Mouse (Mus musculus) embryonic stem cell, embryonic (primary cell): ENCODE measurements around the gene Mmp9.

Experiments
- CTCF ChIA-PET, 4 experiments: fragments of 300-600 bp in 2 of 4; fragments of 350-600 bp in 2 of 4; sonication (Branson Sonifier 250); formaldehyde crosslinking; loops; one replicate each; lab custom pipeline; 2022; ENCODE audit warnings: inconsistent platforms in 2 of 4; lab: Charles Lee
- POLR2A ChIA-PET, 4 experiments: fragments of 300-600 bp in 2 of 4; fragments of 350-600 bp in 2 of 4; sonication (Branson Sonifier 250); formaldehyde crosslinking; loops; one replicate each; lab custom pipeline; 2022; ENCODE audit warnings: antibody characterized with exemption in 4 of 4, inconsistent platforms in 1 of 4; lab: Charles Lee

Gene Mmp9

DNA sequence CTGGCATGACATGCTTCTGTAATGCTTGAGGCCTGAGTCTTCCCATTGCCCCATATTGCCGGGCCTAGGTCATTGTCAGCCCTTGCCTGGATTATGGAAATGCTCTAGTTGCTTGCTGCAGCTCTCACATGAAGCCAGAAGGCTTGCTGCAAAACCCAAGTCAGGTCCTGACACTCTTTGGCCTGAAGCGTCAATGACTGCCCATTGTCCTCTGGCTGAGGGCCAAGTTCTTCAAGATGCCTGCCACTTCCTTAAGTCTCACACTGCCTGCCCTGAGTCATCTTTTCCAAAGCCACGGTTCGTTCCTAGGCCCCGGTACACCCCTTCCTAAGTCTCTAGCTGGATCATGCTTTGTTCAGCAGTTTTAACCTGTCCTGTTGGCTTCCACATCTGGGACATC is 32.1 kb downstream of the Mmp9 start:
- ChIA-PET CTCF (interaction anchor here in 2 of 4 experiments (0.6 to 1.6 kb wide), 2 partner anchors 12 to 39 kb away, joined by 5 to 8 read pairs; partner anchors contain the start of gene Slc12a5 (in 1 of the 2)), POLR2A (interaction anchor here in 1 of 4 experiments (1.1 to 1.2 kb wide), 2 partner anchors 10 to 17 kb away, joined by 3 to 4 read pairs; no protein-coding TSS in a partner anchor)

DNA sequence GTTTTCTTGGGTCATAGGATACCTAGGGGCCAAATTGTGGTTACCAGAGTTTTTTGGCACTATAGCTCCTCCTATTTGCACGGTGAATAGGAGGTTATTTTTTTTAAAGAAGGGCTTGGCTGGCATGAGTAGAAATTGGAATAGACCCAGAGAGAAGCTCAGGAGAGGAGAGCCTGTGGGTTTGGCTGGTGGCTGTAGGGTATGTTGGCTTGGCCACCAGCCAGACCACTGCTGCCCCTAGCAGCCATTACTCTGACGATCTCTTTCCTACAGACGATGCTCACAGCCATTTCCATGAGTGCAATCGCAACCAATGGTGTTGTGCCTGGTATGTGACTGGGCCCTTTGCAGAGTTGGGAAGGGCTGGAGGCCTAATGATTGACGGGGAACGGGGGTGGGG is 35.0 kb downstream of the Mmp9 start:
- CTCF ChIA-PET, result no interaction called here
- POLR2A ChIA-PET, result no interaction called here

DNA sequence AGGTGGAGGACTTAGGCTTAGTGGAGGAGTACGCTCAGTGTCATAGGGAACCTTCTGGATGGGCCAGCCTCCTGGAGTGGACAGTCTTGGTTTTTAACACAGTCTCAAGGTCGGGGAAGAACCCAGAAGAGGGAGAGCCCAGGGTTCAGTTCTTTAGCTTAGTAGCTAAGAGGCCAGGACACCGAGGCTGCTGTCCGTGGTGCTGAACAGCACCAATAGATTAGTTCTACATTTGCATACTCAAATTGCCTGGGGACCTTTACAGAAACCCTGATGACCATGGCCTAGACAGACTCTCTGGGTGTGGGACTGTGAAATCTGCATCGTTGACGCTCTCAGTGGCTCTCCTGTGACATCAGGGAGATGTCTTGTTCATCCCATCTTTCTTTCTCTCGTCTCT is 39.2 kb downstream of the Mmp9 start:
- ChIA-PET CTCF (interaction anchor here in 2 of 4 experiments (0.5 to 1.2 kb wide), 4 partner anchors 11 to 29 kb away, joined by 3 to 6 read pairs (median 4); no protein-coding TSS in a partner anchor), POLR2A (interaction anchor here in 2 of 4 experiments (0.6 to 1.3 kb wide), 9 partner anchors 9 to 394 kb away, joined by 3 to 4 read pairs (median 3); partner anchors contain the start of genes Acot8 (in 1 of the 2), Ncoa5 (in 1 of the 2) and Zswim3 (in 1 of the 2))

DNA sequence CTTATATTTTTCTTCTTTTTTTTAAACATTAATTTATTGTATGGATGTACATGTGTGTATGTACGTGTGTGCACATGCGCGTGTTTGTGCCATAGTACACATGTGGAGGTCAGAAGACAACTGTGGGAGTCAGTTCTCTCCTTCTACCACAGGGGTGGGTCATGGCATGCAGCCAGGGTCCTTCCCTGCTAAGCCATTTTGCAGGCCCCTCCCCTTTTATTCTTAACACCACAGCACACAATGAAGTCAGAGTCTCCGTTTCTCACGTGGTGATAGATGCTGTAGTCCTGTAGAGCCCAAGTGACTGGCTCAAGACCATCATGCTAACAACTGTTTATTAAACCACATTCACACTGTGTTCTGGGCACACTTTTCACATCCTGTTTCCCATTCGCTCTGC is 45.4 kb downstream of the Mmp9 start:
- CTCF ChIA-PET, result no interaction called here
- POLR2A ChIA-PET, result no interaction called here

DNA sequence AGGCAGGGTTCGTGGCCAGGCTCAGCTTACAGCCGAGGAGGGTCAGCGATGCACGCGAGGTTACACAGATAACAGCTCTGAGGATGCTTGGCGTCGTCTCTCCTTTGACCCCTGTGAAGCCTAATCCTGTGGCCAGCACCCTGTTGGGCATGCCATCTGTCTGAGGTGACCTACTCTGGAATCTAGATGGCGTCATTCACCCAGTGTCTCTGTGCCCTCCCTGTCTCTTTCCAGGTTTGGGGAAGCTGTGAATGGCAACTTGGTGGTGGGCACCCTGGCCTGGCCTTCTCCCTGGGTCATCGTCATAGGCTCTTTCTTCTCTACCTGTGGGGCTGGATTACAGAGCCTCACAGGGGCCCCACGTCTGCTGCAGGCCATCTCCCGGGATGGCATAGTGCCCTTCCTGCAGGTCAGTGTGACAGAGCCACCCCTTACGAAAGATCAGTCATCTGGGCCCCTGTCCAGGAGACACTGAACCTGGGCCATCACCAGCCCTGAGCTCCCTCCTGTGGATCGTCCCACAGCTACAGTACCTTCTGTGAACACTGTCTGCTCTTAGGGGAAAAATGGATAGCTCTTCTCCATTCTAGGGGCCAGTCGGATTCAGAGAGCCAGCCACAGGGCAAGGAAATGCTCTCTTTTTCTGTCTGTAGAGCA is 45.9 kb downstream of the Mmp9 start:
- ChIA-PET CTCF (interaction anchor here in 2 of 4 experiments (0.5 to 1.0 kb wide), 3 partner anchors 18 to 591 kb away, joined by 3 read pairs; no protein-coding TSS in a partner anchor), POLR2A (no interaction called here)

DNA sequence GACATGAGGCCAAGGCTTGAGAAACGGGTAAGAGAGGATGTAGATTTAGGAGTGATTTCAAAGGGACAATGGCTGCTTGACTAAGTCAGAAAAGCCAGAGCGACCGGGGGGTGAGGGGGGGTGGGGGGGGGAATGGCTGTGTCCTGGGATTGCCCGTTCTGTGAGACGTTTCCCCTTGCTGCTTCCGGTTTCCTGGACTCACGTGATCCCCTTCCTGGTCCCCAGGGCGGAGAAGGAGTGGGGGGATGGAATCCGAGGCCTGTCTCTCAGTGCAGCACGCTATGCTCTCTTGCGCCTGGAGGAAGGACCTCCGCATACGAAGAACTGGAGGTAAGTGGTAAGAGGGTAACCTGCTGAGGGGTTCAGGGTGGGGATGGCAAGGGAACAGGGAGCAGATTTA is 48.2 kb downstream of the Mmp9 start:
- POLR2A ChIA-PET, result interaction anchor here in 1 of 4 experiments (0.6 kb wide), 1 partner anchor 820 kb away, joined by 4 read pairs; no protein-coding TSS in a partner anchor
- CTCF ChIA-PET, result interaction anchor here in 1 of 4 experiments (0.7 kb wide), 1 partner anchor 27 kb away, joined by 3 read pairs; no protein-coding TSS in a partner anchor

DNA sequence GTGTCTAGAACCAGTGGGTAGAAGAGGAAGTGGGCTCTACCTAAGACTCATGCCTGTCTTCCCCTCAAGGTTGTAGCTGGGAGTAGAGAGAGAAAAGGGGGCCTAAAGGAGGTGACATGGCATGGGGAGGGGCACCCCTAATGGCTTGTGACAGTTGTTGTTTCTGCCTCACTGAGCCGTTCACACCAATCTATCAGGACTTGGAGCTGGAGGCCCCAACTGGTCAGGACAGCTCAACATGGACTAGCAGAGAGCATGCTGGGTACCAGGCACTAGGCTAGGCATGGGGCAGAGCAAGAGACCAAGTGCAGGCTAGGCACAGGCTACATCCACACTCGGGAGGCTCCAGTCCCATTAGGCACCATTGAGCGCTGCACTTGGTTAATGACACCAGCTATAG is 50.5 kb downstream of the Mmp9 start:
- CTCF ChIA-PET, result no interaction called here

DNA sequence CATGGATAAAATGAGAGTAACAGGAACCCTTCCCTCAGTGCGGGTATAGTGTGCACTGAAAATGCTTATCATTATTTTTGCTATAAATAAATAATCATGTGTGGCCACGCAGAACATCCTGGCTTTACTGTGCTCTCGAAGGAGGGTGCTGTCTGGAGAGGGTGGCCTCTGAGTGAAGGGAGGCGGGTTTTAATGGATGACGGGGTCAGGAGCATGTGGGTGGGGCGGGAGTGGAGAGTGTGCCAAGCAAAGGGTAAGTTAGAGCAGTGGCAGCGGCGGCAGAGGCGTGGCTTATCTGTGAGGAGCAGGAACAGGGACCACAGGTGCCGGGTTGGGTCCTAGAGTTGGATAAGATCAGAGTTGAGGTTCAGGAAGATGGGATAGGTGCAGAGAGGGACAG is 51.2 kb downstream of the Mmp9 start:
- CTCF ChIA-PET, result no interaction called here

More for the DNA sequence above, 50.5 kb downstream of the Mmp9 start:
- POLR2A ChIA-PET, result interaction anchor here in 2 of 4 experiments (0.8 to 1.0 kb wide), 2 partner anchors 11 to 44 kb away, joined by 3 read pairs; no protein-coding TSS in a partner anchor

DNA sequence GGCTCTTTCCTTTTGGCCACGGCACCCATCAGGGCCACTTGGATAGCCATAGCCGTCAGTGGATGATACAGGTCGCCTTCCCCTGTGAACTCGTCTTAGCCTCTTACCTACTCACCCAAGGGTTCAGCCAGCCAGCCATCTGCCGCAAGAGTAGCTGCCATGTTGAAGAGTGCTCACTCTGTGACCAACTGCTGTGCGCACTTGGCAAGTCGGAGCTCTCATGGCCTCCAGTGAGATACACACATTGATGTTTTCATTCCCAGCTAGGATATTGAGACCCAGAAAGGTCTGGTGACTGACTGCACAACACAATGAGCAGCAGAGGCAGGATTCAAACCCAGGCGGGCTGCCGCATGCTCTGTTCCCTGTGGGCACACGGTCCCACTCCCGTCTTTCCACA is 53.6 kb downstream of the Mmp9 start:
- ChIA-PET CTCF (interaction anchor here (0.7 to 1.1 kb wide), 4 partner anchors 32 to 42 kb away, joined by 3 to 4 read pairs (median 3); no protein-coding TSS in a partner anchor), POLR2A (interaction anchor here in 1 of 4 experiments (0.6 to 1.7 kb wide), 3 partner anchors 10 to 42 kb away, joined by 3 read pairs; no protein-coding TSS in a partner anchor)

More for the DNA sequence above, 51.2 kb downstream of the Mmp9 start:
- POLR2A ChIA-PET, result interaction anchor here in 1 of 4 experiments (1.0 kb wide), 1 partner anchor 10 kb away, joined by 3 read pairs; no protein-coding TSS in a partner anchor

DNA sequence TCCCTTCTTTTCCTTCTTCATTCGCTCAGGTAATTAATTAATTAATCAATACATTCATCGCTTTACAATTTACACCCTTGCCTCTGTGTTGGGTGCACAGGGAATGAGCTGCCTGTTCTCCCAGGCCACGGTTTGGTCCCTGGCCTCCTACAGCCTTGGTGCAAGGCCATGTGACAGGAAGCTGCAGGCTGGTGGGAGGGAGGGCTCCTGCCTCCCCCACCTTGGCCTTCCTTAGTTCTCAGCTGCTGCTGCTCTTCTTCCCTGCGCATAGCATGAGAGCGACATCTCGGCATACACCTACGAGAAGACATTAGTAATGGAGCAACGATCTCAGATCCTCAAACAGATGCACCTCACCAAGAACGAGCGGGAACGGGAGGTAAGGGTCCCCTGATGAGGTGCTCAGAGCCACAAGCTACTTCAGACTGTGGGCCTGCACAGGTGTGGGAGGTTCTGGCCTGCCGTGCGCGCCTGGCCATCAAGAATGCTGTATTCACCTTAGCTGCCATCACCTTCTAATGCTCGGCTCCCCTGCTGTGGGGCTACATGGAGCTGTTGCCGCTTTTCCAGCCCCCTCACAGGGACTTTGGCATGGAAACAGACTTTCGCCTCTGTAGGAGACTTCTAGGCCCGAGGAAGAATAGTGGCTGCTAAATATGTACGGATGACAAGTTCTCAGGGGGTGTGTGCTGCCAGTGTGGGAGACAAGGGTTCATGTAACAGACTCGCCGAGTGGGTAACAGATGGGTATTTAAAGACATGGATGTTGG is 54.3 kb downstream of the Mmp9 start:
- POLR2A ChIA-PET, result interaction anchor here in 1 of 4 experiments (0.6 to 1.7 kb wide), 4 partner anchors 10 to 304 kb away, joined by 3 to 6 read pairs (median 3); no protein-coding TSS in a partner anchor

DNA sequence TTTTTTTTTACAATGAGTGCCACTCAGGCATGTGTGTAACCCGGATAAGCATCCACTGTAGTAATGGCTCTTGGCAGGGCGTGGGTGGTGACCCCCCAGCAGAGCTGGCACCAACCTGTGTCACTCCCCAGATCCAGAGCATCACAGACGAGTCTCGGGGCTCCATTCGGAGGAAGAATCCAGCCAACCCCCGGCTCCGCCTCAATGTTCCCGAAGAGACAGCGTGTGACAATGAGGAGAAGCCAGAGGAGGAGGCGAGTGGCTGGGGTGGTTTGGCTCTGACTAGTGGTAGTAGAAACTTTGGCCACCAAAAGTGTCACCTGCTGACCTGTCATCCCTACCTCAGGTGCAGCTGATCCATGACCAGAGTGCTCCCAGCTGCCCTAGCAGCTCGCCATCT is 55.4 kb downstream of the Mmp9 start:
- ChIA-PET POLR2A (interaction anchor here in 1 of 4 experiments (1.7 kb wide), 1 partner anchor 9 kb away, joined by 3 read pairs; no protein-coding TSS in a partner anchor), CTCF (interaction anchor here in 2 of 4 experiments (0.6 to 0.7 kb wide), 2 partner anchors 34 to 73 kb away, joined by 3 read pairs; no protein-coding TSS in a partner anchor)

More for the DNA sequence above, 54.3 kb downstream of the Mmp9 start:
- CTCF ChIA-PET, result interaction anchor here (0.5 to 1.1 kb wide), 5 partner anchors 33 to 122 kb away, joined by 3 to 4 read pairs (median 3); no protein-coding TSS in a partner anchor

DNA sequence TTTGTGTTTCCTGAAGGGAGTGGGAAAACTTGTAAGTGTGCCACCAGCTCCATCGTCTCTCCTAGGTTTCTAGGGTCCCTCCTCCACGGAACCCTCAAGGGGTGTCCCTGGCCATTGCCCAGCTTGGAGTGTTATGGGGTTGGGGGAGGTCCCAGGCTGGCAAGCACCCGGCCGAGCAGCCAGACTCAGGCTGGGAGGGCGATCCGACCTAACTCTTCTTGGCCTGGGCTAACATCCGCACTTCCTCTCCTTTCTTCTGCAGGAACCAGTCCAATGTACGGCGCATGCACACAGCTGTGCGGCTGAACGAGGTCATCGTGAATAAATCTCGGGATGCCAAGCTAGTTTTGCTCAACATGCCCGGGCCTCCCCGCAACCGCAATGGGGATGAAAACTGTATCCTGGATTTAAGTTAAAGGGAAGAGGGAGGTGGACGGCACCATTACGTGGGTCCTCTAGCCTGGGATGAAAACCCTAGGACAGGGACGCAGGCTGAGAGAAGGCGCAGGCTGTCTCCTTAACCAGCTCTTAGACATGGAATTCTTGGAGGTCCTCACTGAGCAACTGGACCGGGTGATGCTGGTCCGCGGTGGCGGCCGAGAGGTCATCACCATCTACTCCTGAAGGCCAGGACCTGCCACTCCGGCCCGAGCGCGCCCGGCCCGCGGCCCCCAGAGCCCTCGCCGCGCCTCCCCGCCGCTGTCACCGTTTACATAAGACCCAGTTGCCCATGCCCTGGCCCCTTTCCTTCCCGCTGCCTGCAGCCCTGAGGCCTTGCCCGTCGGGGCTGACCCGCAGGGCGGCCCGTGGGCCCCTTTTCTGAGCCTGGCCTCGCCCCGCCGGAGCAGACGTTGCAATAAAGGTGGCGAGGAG is 56.5 kb downstream of the Mmp9 start:
- CTCF ChIA-PET, result interaction anchor here in 3 of 4 experiments (0.5 to 1.3 kb wide), 6 partner anchors 35 to 150 kb away, joined by 3 to 5 read pairs (median 3); no protein-coding TSS in a partner anchor
- POLR2A ChIA-PET, result interaction anchor here in 2 of 4 experiments (0.6 to 1.8 kb wide), 6 partner anchors 11 to 192 kb away, joined by 3 to 4 read pairs (median 3); partner anchors contain the start of genes Acot8 (in 1 of the 2), Slc12a5 (in 1 of the 2), Zswim1 (in 1 of the 2) and Zswim3 (in 1 of the 2)

DNA sequence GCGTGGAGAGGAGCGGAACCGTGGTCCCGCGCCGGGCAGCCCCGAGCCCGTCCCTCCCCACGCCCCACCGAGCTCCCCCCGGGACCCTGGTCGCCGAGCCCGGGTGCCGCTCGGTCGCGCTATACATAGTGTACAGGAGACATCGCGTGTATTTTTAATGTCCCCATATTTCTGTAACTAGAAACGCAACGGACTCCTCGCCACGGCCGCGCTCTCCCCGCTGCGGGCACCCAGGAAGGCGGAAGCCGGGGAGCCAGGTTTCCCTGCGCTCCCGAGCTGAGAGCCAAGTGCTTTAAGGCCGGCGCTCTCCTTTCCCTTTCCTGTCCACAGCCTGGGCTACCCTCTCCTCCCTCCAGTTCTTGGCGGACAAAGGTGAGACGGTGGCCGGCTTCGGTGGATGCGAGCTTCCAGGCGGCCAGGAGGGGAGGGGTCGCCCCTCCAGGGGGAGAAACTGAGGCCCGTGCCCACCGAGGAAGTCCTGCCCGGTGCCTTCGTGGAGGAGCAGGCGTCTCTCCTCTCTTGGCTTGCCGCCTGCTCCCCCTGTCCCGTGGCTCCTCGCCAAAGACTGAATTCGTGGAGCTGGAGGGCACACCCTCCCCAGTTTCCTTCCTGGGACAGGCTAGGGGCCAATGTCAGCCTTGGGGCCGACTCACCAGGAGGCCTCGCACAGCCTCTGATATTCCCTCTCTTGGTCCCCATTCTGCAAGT is 57.3 kb downstream of the Mmp9 start:
- ChIA-PET POLR2A (interaction anchor here in 2 of 4 experiments (0.6 to 1.8 kb wide), 8 partner anchors 11 to 193 kb away, joined by 3 to 4 read pairs (median 3); partner anchors contain the start of genes Acot8 (in 1 of the 2), Slc12a5 (in 1 of the 2), Zswim1 (in 1 of the 2) and Zswim3 (in 1 of the 2)), CTCF (interaction anchor here (0.5 to 1.3 kb wide), 6 partner anchors 40 to 318 kb away, joined by 3 read pairs; no protein-coding TSS in a partner anchor)

DNA sequence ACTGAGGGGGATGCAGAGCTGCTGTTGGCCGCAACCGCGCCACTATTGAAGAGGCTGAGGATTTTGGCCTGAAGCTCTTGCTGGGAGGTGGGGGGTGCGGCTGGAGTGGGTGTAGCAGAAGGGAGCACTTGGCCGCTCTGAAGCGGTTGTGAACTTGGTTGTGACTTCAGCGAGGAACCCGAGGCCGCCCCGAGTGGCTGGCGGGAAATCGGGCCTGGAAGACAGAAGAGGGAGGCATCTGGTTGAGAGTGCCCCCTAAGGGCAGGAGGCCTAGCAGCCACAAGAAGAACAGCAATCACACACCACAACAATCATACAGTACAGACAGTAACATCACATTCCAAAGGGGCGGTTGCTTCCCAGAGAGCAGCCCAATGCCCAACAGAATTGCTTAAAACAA is 61.4 kb downstream of the Mmp9 start:
- POLR2A ChIA-PET, result interaction anchor here in 2 of 4 experiments (1.0 to 2.2 kb wide), 4 partner anchors 11 to 33 kb away, joined by 3 to 10 read pairs (median 4); partner anchors contain the start of gene Ncoa5 (in 1 of the 2)
- CTCF ChIA-PET, result interaction anchor here (0.5 to 2.3 kb wide), 13 partner anchors 17 to 585 kb away, joined by 3 to 6 read pairs (median 3); partner anchors contain the start of gene Slc12a5 (in 1 of the 4)

DNA sequence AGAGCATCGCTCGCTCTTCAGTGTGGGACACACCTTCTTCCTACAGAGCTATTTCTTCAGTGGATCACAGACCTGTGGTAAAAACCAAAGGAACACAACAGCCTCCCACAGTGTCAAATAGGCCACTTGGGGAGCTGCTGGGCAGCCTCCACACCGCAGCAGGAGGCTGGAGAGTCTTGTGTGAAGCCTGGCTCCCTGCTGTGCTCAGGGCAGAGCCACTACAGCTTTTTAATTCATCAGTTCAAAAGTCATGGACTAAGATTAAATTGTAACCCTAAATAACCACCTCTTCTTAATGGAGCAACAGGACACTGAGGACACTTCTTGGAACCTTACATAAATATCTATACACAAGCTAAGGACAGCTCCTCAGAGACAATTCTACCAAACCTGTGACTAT is 62.5 kb downstream of the Mmp9 start:
- CTCF ChIA-PET, result interaction anchor here in 3 of 4 experiments (0.6 to 2.3 kb wide), 6 partner anchors 8 to 590 kb away, joined by 3 to 6 read pairs (median 3); partner anchors contain the start of gene Slc12a5 (in 1 of the 3)
- POLR2A ChIA-PET, result interaction anchor here in 2 of 4 experiments (0.6 to 2.2 kb wide), 5 partner anchors 10 to 32 kb away, joined by 3 to 10 read pairs (median 3); partner anchors contain the start of gene Ncoa5 (in 1 of the 2)

DNA sequence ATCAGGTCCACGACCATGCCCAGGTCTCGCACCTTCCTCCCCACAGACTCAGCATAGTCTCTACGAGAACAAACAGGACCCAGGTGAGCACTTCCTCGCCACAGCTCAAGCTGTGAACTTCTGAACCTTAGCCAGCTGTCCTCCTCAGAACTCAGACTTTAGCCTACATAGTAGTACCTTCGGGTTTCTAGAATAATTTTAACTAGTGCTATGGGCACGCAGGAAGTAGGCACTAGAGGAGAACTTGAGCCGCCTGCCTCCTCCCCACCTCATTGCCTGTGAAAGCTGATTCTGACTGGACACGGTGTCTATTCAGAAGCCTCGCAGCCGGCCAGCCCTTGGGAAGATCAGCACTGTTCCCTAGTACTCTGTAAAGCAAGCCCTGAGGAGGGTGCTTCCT is 63.7 kb downstream of the Mmp9 start:
- ChIA-PET CTCF (interaction anchor here in 1 of 4 experiments (0.8 kb wide), 1 partner anchor 42 kb away, joined by 3 read pairs; no protein-coding TSS in a partner anchor), POLR2A (interaction anchor here in 1 of 4 experiments (0.6 to 0.8 kb wide), 2 partner anchors 42 to 58 kb away, joined by 3 to 4 read pairs; no protein-coding TSS in a partner anchor)
